11 mouse cellular contexts compared by ENCODE assay signal in the genomic region with DNA sequence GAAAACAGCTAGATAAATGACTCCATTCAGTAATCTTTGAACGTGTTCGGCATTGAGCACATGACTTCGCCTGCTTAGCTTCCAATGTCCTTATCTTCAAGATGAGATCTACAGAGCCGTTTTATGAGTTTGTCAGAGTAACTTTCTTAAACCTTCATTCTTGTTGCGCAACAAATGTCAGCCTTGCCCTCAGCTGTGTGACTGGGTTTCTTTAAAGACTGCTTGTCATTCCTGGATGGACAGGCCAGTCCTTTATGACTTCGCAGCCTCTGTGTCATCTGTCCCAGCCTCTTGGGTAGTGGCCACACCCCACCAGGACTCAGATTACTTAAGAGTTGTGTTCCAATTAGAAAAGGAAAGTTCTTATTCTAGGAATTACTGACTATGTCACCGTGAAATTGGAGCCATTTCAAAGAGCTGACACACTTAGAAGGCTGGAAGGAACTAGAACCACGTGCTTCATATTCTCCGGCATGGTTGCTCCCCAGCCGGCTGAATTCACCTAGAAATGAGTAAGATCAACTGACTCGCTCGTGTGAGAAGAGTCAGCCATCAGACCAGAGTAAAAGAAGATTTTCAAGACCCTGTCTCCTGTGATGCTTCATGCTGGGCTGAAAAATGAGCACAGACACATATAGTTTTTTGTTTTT. TPM values are rescaled to one million over a fixed set of nuclear protein-coding genes. Genes with fewer than 3 reads are reported as not detected.
A peak's percentile ranks its signal among the peaks of the same experiment; 100 is the strongest.
DNase-seq lines count a peak whose midpoint lies in the region; ATAC-seq and TF ChIP-seq lines count a peak whose summit lies in the region.
"Had no signal": no experiment of that assay in that cellular context is flagged by ENCODE, and none has a peak within 500 bp of the region (broad histone marks: within the 10 kb centered on the region; RNA-seq: fewer than 3 reads in every experiment).

No protein-coding gene starts in this region.

- no peak for TF ChIP-seq EP300 in stomach, postnatal 0 days (optimal IDR thresholded peaks at IDR 0.05)

- no peak overlapping the region for H3K4me3 ChIP-seq in embryonic facial prominence, embryonic 14.5 days (ENCODE audit: low read depth, low read length)
- no peak overlapping the region for H3K4me3 ChIP-seq in embryonic facial prominence, embryonic 10.5 days
- H3K4me3 ChIP-seq in intestine, embryonic 15.5 days (replicated peaks), result no peak overlapping the region
- no peak overlapping the region for H3K4me3 ChIP-seq in stomach, postnatal 0 days (ENCODE audit: low read depth, low read length)
- H3K4me3 ChIP-seq: limb, embryonic 13.5 days had no signal

- ATAC-seq in embryonic facial prominence, embryonic 14.5 days (ENCODE audit: low read depth), result 0 out of 2 replicates have a peak, but pooled peaks have one; percentile 14
- peak; percentile 85 for ATAC-seq in intestine, embryonic 15.5 days
- peak; percentile 66 for ATAC-seq in stomach, postnatal 0 days (ENCODE audit: low FRiP score, low TSS enrichment)

- no peak for TF ChIP-seq CTCF in stomach, postnatal 0 days (IDR thresholded peaks at IDR 0.05; ENCODE audit: low read depth)

- 59% methylated on average over 12 of the region's 12 CpGs for WGBS in embryonic facial prominence, embryonic 14.5 days
- 76% methylated on average over 12 of the region's 12 CpGs for WGBS in embryonic facial prominence, embryonic 10.5 days
- WGBS in intestine, embryonic 15.5 days, result 65% methylated on average over 12 of the region's 12 CpGs
- WGBS in stomach, postnatal 0 days, result 63% methylated on average over 12 of the region's 12 CpGs

- H3K9ac ChIP-seq in embryonic facial prominence, embryonic 14.5 days (ENCODE audit: low read depth, low read length), result no peak overlapping the region
- H3K9ac ChIP-seq in intestine, embryonic 15.5 days, result no peak overlapping the region
- no peak overlapping the region for H3K9ac ChIP-seq in stomach, postnatal 0 days (ENCODE audit: low read length)
- H3K9ac ChIP-seq: limb, embryonic 13.5 days had no signal

- H3K4me2 ChIP-seq in embryonic facial prominence, embryonic 14.5 days (ENCODE audit: low read depth, low read length), result no peak overlapping the region
- no peak overlapping the region for H3K4me2 ChIP-seq in intestine, embryonic 15.5 days (replicated peaks)
- H3K4me2 ChIP-seq in stomach, postnatal 0 days (replicated peaks; ENCODE audit: low read depth), result no peak overlapping the region
- H3K4me2 ChIP-seq: limb, embryonic 13.5 days had no signal

- no peak for DNase-seq in embryonic facial prominence, embryonic 14.5 days (ENCODE audit: low spot score)
- DNase-seq in embryonic facial prominence, embryonic 10.5 days (ENCODE audit: low spot score), result no peak
- DNase-seq in urinary bladder, postnatal 25 days (ENCODE audit: low spot score), result peak; percentile 9
- no peak for DNase-seq in urinary bladder, adult 2 months (ENCODE audit: low spot score)
- DNase-seq in stomach, postnatal 0 days (ENCODE audit: low spot score), result peak; percentile 25
- no peak for DNase-seq in kidney, adult 8-10 months
- no peak for DNase-seq in ovary, postnatal 10 days (ENCODE audit: low spot score)
- DNase-seq: cerebellum, postnatal 10 days; thymus, postnatal 36 days had no signal

- H3K27ac ChIP-seq in embryonic facial prominence, embryonic 14.5 days (replicated peaks; ENCODE audit: low read depth, low read length), result no peak overlapping the region
- H3K27ac ChIP-seq in embryonic facial prominence, embryonic 10.5 days (replicated peaks), result no peak overlapping the region
- H3K27ac ChIP-seq in intestine, embryonic 15.5 days, result no peak overlapping the region
- no peak overlapping the region for H3K27ac ChIP-seq in stomach, postnatal 0 days (replicated peaks)
- H3K27ac ChIP-seq: limb, embryonic 13.5 days had no signal

- no peaks in the 10 kb centered on the region for H3K27me3 ChIP-seq in embryonic facial prominence, embryonic 14.5 days (replicated peaks; ENCODE audit: control insufficient read depth, insufficient read depth, low read length)
- peaks cover 16% of the 10 kb centered on the region for H3K27me3 ChIP-seq in embryonic facial prominence, embryonic 10.5 days (replicated peaks; ENCODE audit: low read depth, poor library complexity, severe bottlenecking)
- no peaks in the 10 kb centered on the region for H3K27me3 ChIP-seq in intestine, embryonic 15.5 days (replicated peaks)
- H3K27me3 ChIP-seq in stomach, postnatal 0 days (ENCODE audit: control insufficient read depth, insufficient read depth, low read length), result no peaks in the 10 kb centered on the region
- H3K27me3 ChIP-seq: limb, embryonic 13.5 days had no signal

- no peaks in the 10 kb centered on the region for H3K36me3 ChIP-seq in embryonic facial prominence, embryonic 14.5 days (ENCODE audit: control insufficient read depth, insufficient read depth, low read length)
- no peaks in the 10 kb centered on the region for H3K36me3 ChIP-seq in embryonic facial prominence, embryonic 10.5 days (replicated peaks)
- no peaks in the 10 kb centered on the region for H3K36me3 ChIP-seq in intestine, embryonic 15.5 days
- no peaks in the 10 kb centered on the region for H3K36me3 ChIP-seq in stomach, postnatal 0 days (ENCODE audit: control insufficient read depth, insufficient read depth, low read length)
- H3K36me3 ChIP-seq: limb, embryonic 13.5 days had no signal

- H3K9me3 ChIP-seq in embryonic facial prominence, embryonic 14.5 days (ENCODE audit: control insufficient read depth, low read length), result no peaks in the 10 kb centered on the region
- H3K9me3 ChIP-seq in embryonic facial prominence, embryonic 10.5 days, result no peaks in the 10 kb centered on the region
- H3K9me3 ChIP-seq in intestine, embryonic 15.5 days, result no peaks in the 10 kb centered on the region
- no peaks in the 10 kb centered on the region for H3K9me3 ChIP-seq in stomach, postnatal 0 days (ENCODE audit: control insufficient read depth, low read length)
- H3K9me3 ChIP-seq: limb, embryonic 13.5 days had no signal

- H3K4me1 ChIP-seq in embryonic facial prominence, embryonic 14.5 days (ENCODE audit: control insufficient read depth, insufficient read depth, low read length), result peaks cover 12% of the 10 kb centered on the region
- peaks cover 15% of the 10 kb centered on the region for H3K4me1 ChIP-seq in embryonic facial prominence, embryonic 10.5 days
- H3K4me1 ChIP-seq in intestine, embryonic 15.5 days (replicated peaks), result peaks cover 8% of the 10 kb centered on the region; the same call in 1 of the 2 replicates
- no peaks in the 10 kb centered on the region for H3K4me1 ChIP-seq in stomach, postnatal 0 days (replicated peaks; ENCODE audit: control insufficient read depth, insufficient read depth)

RNA-seq across cellular contexts. Expression of a gene that starts 24.1 kb away (rescaled TPM):
- 70.4 and 71.3 TPM in 2 replicates for polyA plus RNA-seq in embryonic facial prominence, embryonic 14.5 days (2014; fragmentation: Nextera tagmentation; extraction: Ambion mirVana)
- 87.8 and 89.7 TPM in 2 replicates for polyA plus RNA-seq in embryonic facial prominence, embryonic 10.5 days (2016; fragmentation: Nextera tagmentation; extraction: Ambion mirVana)
- polyA plus RNA-seq in urinary bladder, adult 2 months (2012; rRNA removed), result 21.8 and 26.6 TPM in 2 replicates
- 67.6 and 68.6 TPM in 2 replicates for polyA plus RNA-seq in intestine, embryonic 15.5 days (2015; fragmentation: Nextera tagmentation; extraction: Ambion mirVana)
- polyA plus RNA-seq in stomach, postnatal 0 days (2015; fragmentation: Nextera tagmentation; extraction: Ambion mirVana), result 59.2 and 67.2 TPM in 2 replicates

Comparison
In these comparisons a context has a peak if more than half of its experiments do, and no peak if none do; other contexts are left out.
1. DNase-seq: peak in urinary bladder, postnatal 25 days (single experiment) and stomach, postnatal 0 days (single experiment); none in embryonic facial prominence, embryonic 14.5 days (single experiment), embryonic facial prominence, embryonic 10.5 days (single experiment), urinary bladder, adult 2 months (single experiment), kidney, adult 8-10 months (0 of 2) and ovary, postnatal 10 days (single experiment).
2. ATAC-seq: peak in every context shown above with its lines; median percentile 85 in intestine, embryonic 15.5 days; 66 in stomach, postnatal 0 days; 14 in embryonic facial prominence, embryonic 14.5 days.